Mouse (Mus musculus): Measurements from ENCODE around the gene Suz12.

Gene Suz12

DNA sequence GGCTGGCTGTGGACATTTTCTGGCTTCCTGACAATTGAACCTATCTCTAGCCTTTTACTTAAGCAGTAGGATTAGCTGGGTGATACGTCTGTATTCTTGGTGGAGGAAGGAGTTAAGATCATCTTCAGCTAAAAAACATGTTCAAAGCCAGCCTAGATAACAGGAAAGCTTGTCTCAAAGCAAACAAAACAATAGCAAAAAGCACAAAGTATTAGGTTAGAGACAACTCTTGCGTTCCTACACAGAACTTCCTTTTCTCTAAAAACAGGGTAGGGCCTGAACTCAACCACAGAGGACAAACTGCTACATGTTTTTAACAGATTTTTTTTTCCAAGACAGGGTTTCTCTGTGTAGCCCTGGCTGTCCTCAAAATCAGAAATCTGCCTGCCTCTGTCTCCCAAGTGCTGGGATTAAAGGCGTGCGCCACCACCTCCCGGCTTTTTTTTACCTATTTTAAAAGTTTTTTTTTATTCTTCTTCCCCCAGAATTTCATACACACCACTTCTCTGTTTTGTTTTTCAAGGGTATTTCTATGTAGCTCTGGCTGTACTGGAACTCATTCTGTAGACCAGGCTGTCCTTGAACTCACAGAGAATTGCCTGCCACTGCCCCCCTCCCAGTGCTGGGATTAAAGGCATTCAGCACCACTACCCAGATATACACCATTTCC is 82.8 kb downstream of the Suz12 start:
- no peak for DNase-seq (ENCODE audit: low read depth, low spot score)

DNA sequence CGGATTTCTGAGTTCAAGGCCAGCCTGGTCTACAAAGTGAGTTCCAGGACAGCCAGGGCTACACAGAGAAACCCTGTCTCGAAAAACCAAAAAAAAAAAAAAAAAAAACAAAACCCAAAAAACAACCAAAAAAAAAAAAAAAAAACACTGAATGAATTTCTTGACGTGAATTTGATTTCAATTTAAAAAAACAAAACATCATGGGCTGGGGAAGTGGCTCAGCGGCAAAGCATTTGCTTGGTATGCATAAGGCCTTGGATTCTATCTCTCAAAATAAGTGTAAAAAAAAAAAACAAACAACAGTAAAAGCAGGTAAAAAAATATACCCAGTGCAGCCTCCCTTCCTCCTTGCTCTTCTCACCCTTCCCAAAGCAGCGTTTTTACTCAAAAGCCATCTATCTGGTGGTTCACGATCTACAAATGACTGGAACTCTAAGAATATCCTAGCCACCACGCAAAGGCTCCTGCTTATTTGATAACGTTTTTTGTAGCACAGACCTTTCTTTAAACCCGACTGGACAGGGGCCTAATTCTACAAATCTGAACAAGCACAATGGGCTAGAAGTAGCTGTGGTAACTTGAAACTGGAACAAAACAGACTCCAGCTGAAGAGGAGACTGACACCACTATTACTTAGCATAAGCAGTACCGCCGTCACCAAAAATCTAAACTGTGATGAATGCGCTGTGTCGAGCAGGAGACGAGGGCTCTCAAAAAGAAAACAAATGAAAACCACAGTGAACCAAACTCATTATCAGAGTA is 85.1 kb downstream of the Suz12 start:
- DNase-seq (ENCODE audit: low read depth, low spot score) = no peak

DNA sequence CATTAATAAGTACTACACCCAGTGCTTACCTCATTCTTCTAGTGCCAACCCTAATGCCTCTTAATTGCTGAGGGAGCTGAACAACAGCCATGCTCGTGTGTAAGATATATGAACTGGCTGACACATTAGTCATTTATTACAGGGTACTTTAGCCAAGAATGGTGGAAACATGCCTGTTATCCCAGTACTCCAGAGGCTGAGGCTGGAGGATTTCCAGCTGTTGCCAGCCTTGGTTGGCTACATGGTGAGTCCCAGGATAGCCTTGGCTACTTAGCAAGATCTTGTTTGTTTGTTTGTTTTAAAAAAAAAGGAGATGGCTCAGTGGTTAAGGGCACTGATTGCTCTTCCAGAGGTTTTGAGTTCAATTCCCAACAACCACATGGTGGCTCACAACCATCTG is 85.9 kb downstream of the Suz12 start:
- no peak for DNase-seq (ENCODE audit: low read depth, low spot score)

DNA sequence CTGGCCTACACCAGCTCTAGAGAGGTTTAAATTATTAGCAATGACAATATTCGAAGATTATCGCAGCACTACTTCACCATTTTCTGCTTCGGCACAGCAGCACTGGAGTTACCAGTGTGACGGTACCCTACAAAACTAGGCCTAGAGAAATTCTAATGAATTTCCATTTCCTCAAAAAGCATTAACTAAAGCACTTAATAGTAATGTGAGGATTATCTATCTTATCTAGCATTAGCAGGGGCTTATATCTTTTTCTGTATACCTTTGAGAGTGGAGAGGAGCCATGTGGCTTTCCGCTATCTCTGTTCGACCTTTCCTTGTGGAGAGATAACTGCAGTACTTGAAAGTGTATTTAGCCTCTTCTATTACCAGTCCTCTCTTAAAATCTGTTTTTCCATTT is 86.8 kb downstream of the Suz12 start:
- DNase-seq (ENCODE audit: low read depth, low spot score) = no peak

DNA sequence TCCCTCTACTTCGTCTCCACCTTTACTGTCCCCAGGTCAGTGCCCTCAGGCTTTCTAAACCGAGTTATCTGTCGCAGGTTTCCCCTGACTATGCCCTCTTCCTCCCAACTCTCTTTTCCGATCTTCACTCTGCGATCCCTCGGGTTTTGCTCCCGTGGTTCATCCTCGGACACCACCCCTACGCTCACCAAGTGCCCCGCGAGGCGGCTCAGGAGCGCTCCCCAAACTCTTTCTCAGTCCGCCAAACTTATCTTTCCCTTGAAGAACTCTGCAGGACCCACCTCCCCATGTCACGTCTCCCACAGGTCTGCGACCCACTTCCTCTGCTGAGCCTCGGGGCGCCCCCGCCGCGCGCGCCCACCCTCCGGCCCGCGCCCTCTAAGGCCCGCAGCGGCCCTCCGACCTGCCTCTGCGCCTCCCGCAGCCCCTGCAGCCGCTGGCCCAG is 87.5 kb downstream of the Suz12 start:
- no peak for DNase-seq (ENCODE audit: low read depth, low spot score)

DNA sequence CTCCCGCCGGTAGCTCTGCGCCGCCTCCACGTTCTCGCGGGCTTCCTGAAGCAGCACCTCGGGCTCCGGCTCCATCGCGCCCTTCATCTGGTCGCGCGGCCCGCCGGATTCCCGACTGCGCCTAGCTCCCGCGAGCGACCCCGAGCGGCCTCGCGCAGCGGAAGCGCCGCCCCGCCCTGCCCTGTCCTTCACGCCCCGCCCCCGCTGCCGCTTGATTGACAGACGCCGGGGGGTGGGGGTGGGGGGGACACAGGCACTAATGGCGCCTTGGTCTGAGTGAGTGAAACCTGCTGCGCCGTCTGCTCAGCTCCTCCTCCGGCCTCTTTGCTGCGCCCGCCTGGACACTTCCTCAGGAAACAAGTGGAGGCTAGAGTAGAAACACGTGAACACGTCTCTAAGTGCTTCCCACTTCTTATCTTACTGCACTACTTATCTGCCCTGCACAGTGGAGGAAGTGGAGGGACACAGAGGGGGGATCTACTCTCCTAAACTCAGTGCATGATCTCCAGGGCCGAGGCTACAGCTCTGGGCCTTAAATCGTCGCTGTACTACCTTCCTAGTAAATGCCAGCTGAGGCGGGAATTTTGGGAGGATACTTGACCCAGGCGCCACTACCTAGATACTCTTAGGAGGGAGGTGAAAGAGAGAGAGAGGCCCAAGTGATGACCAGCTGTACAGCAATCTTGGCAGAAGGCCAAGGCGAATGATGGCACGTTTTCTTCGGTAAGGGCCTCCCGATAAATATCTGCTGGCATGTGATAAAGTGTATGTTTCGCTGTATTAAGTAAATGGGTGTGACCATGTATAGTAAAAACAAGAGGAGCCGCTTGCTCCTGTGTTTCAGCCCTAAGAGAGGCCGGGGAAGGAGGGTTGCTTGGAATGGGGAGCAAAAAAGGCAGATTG is 88.2 kb downstream of the Suz12 start, which contains the start of gene Crlf3:
Gene Crlf3 (minus strand): TSS at position 166 of the 903 bp plus-strand sequence.
- DNase-seq (ENCODE audit: low read depth, low spot score) = peak; percentile 94

DNA sequence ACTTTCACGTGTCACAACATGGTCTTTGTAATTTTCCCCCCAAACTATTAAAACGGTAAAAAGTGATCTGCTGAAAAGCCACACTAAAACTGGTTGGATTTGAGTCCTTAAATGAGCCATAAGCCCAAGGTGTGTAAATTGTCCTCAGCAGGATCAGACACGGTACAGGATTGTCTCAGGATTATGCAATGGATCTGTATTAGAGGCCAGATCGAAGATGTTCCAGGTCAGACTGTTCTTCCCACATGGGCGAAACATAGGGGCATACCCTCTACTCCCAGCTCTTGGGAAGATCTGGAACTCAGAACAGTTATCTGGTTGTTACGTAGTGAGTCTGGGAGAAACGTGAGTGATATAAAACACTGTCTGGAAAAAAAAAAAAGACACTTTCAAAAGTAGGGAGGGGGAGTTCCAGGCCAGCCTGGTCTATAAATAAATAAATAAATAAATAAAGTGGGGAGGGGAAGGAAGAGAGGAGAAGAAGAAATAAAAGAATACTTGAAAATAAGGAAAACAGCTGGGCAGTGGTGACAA is 88.9 kb downstream of the Suz12 start:
- DNase-seq (ENCODE audit: low read depth, low spot score) = no peak

All from R1 (cell line).